Mouse (Mus musculus) liver, embryonic 14.5 days (tissue): ENCODE measurements at regions not wholly inside any gene's neighbourhood (a gene's known extent, or its start where the extent isn't known, plus 50 kb on each side); places are given as distances from the start of the nearest gene placed in this dataset.

Experiments
- CTCF ChIP-seq: IDR thresholded peaks from 2 replicates; pipeline ENCODE4 v1.5.1; 2016; ENCODE audit warnings: antibody characterized with exemption, low read depth, control low read depth
- EP300 ChIP-seq: IDR thresholded peaks from 2 replicates; pipeline ENCODE4 v1.6.1; 2016; ENCODE audit warnings: antibody characterized with exemption, low read depth

- no peak for TF ChIP-seq EP300
- no peak for TF ChIP-seq CTCF
Observed at GRCm38 (mm10) chr11:79821986-79822385, 140.2 kb downstream of the Utp6 start.
